Comparison of ENCODE assay signal across 14 mouse cellular contexts in the genomic region with DNA sequence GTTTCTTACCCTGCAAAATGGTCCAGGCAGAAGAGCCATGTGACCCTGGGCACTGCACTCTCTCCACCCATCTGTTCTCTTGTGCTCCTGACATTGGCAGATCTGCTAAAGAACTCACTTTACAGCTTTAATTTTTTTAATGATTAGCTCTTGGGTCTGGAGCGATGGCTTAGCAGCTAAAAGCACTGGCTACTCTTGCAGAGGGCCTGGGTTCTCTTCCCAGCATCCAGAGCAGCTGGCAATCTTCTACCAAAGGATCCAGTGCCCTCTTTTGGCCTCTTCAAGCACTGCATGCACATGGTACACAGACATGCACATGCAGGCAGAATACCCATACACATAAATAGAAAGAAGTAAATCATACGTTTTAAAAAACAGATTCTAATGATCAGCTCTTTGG. TPM values are rescaled to one million over a fixed set of nuclear protein-coding genes. Genes with fewer than 3 reads are reported as not detected.
DNase-seq lines count a peak whose midpoint lies in the region; ATAC-seq and TF ChIP-seq lines count a peak whose summit lies in the region.
"Had no signal": no experiment of that assay in that cellular context is flagged by ENCODE, and none has a peak within 500 bp of the region (broad histone marks: within the 10 kb centered on the region; RNA-seq: fewer than 3 reads in every experiment).

No protein-coding gene starts in this region.

- no peak overlapping the region for H3K9ac ChIP-seq in forebrain, postnatal 0 days
- H3K9ac ChIP-seq in forebrain, embryonic 16.5 days (replicated peaks; ENCODE audit: low read depth, low read length), result no peak overlapping the region
- no peak overlapping the region for H3K9ac ChIP-seq in lung, postnatal 0 days (replicated peaks; ENCODE audit: low read depth)
- H3K9ac ChIP-seq: heart, embryonic 13.5 days; limb, embryonic 15.5 days; midbrain, embryonic 12.5 days; neural tube, embryonic 15.5 days had no signal

- no peak for ATAC-seq in forebrain, postnatal 0 days
- ATAC-seq in forebrain, embryonic 16.5 days, result no peak
- no peak for ATAC-seq in lung, postnatal 0 days
- ATAC-seq in megakaryocyte-erythroid progenitor cell, adult 5-6 weeks (replicated peaks; ENCODE audit: low FRiP score, low TSS enrichment, poor library complexity, severe bottlenecking), result 0 out of 2 replicates have a peak, but pooled peaks have one; percentile 45

- no peaks in the 10 kb centered on the region for H3K9me3 ChIP-seq in forebrain, postnatal 0 days (ENCODE audit: low read length)
- H3K9me3 ChIP-seq in forebrain, embryonic 16.5 days (ENCODE audit: control insufficient read depth, low read length), result no peaks in the 10 kb centered on the region
- no peaks in the 10 kb centered on the region for H3K9me3 ChIP-seq in lung, postnatal 0 days (ENCODE audit: low read length)
- H3K9me3 ChIP-seq: heart, embryonic 13.5 days; limb, embryonic 15.5 days; midbrain, embryonic 12.5 days; neural tube, embryonic 15.5 days had no signal

- H3K36me3 ChIP-seq in forebrain, postnatal 0 days (ENCODE audit: insufficient read depth), result peaks cover 57% of the 10 kb centered on the region
- H3K36me3 ChIP-seq in forebrain, embryonic 16.5 days (ENCODE audit: control insufficient read depth, insufficient read depth), result peaks cover 22% of the 10 kb centered on the region
- peaks cover 8% of the 10 kb centered on the region for H3K36me3 ChIP-seq in lung, postnatal 0 days (ENCODE audit: insufficient read depth, low read length)

- 93% methylated on average over 2 of the region's 2 CpGs for WGBS in forebrain, postnatal 0 days
- WGBS in forebrain, embryonic 16.5 days, result 88% methylated on average over 2 of the region's 2 CpGs
- WGBS in lung, postnatal 0 days, result 88% methylated on average over 2 of the region's 2 CpGs

- no peak for DNase-seq in forebrain, postnatal 0 days
- DNase-seq in lung, postnatal 0 days (ENCODE audit: low spot score), result no peak
- no peak for DNase-seq in lung, postnatal 25 days (ENCODE audit: low spot score)
- DNase-seq in ZHBTc4 (ENCODE audit: low read depth, low spot score), result peak; percentile 39
- DNase-seq in right cerebral cortex, adult 18-20 months, result no peak
- no peak for DNase-seq in natural killer cell, adult 2 months (ENCODE audit: low spot score in 2 of 2)
- DNase-seq: adrenal gland, adult 2 months; cerebellum, adult 18-20 months had no signal

- H3K4me2 ChIP-seq in forebrain, postnatal 0 days (ENCODE audit: low read depth), result no peak overlapping the region
- no peak overlapping the region for H3K4me2 ChIP-seq in forebrain, embryonic 16.5 days (ENCODE audit: low read length)
- no peak overlapping the region for H3K4me2 ChIP-seq in lung, postnatal 0 days (replicated peaks; ENCODE audit: low read depth, low read length)
- H3K4me2 ChIP-seq: heart, embryonic 13.5 days; limb, embryonic 15.5 days; midbrain, embryonic 12.5 days; neural tube, embryonic 15.5 days had no signal

- no peaks in the 10 kb centered on the region for H3K4me1 ChIP-seq in forebrain, postnatal 0 days (ENCODE audit: insufficient read depth)
- peaks cover 4% of the 10 kb centered on the region; the same call in 1 of the 2 replicates for H3K4me1 ChIP-seq in forebrain, embryonic 16.5 days (replicated peaks; ENCODE audit: control insufficient read depth, insufficient read depth, low read length)
- H3K4me1 ChIP-seq in lung, postnatal 0 days (ENCODE audit: insufficient read depth, low read depth, low read length), result no peaks in the 10 kb centered on the region

- TF ChIP-seq EP300 in lung, postnatal 0 days (IDR thresholded peaks at IDR 0.05), result no peak

- no peak overlapping the region for H3K4me3 ChIP-seq in forebrain, postnatal 0 days (ENCODE audit: low read depth, low read length)
- no peak overlapping the region for H3K4me3 ChIP-seq in forebrain, embryonic 16.5 days (replicated peaks; ENCODE audit: low read length)
- no peak overlapping the region for H3K4me3 ChIP-seq in lung, postnatal 0 days (ENCODE audit: low read depth, low read length)
- H3K4me3 ChIP-seq: heart, embryonic 13.5 days; limb, embryonic 15.5 days; midbrain, embryonic 12.5 days; neural tube, embryonic 15.5 days had no signal

- no peaks in the 10 kb centered on the region for H3K27me3 ChIP-seq in forebrain, postnatal 0 days (ENCODE audit: insufficient read depth, low read length)
- no peaks in the 10 kb centered on the region for H3K27me3 ChIP-seq in forebrain, embryonic 16.5 days (replicated peaks; ENCODE audit: control insufficient read depth, insufficient read depth, low read length)
- H3K27me3 ChIP-seq in lung, postnatal 0 days (replicated peaks; ENCODE audit: insufficient read depth, low read length), result no peaks in the 10 kb centered on the region
- H3K27me3 ChIP-seq: heart, embryonic 13.5 days; limb, embryonic 15.5 days; midbrain, embryonic 12.5 days; neural tube, embryonic 15.5 days had no signal

- no peak overlapping the region for H3K27ac ChIP-seq in forebrain, postnatal 0 days (ENCODE audit: low read depth, low read length)
- H3K27ac ChIP-seq in forebrain, embryonic 16.5 days (ENCODE audit: low read length), result no peak overlapping the region
- H3K27ac ChIP-seq in lung, postnatal 0 days (ENCODE audit: low read length), result no peak overlapping the region
- H3K27ac ChIP-seq: heart, embryonic 13.5 days; limb, embryonic 15.5 days; midbrain, embryonic 12.5 days; neural tube, embryonic 15.5 days had no signal

- TF ChIP-seq CTCF in forebrain, postnatal 0 days (IDR thresholded peaks at IDR 0.05; ENCODE audit: low read depth), result peak; percentile 32; the same call in 1 of the 2 replicates
- 0 out of 2 replicates have a peak, but pooled peaks have one; percentile 19 for TF ChIP-seq CTCF in lung, postnatal 0 days (IDR thresholded peaks at IDR 0.05)

RNA-seq across cellular contexts. Expression of gene Angptl7, which starts 15.1 kb away (rescaled TPM):
- 0.52 TPM in 1 of 2 replicates, not detected in the other for total RNA-seq in forebrain, postnatal 0 days (2014; rRNA removed)
- polyA plus RNA-seq in forebrain, postnatal 0 days (2015; fragmentation: Nextera tagmentation; extraction: Ambion mirVana), result 0.21 and 0.33 TPM in 2 replicates
- 0.29 and 0.32 TPM in 2 replicates for polyA plus RNA-seq in forebrain, embryonic 16.5 days (2015; fragmentation: Nextera tagmentation; extraction: Ambion mirVana)
- polyA plus RNA-seq in lung, postnatal 0 days (2015; fragmentation: Nextera tagmentation; extraction: Ambion mirVana), result 0.38 and 0.60 TPM in 2 replicates
- not detected in 2 replicates for total RNA-seq in megakaryocyte-erythroid progenitor cell, adult 5-6 weeks (2014; fragmentation: Nextera tagmentation)
- not detected in 2 replicates for total RNA-seq in megakaryocyte-erythroid progenitor cell, adult 5-6 weeks (2017)

RNA-seq across cellular contexts. Expression of gene Exosc10, which starts 42.9 kb away (rescaled TPM):
- 70.4 and 80.0 TPM in 2 replicates for total RNA-seq in forebrain, postnatal 0 days (2014; rRNA removed)
- polyA plus RNA-seq in forebrain, postnatal 0 days (2015; fragmentation: Nextera tagmentation; extraction: Ambion mirVana), result 75.3 and 76.8 TPM in 2 replicates
- polyA plus RNA-seq in forebrain, embryonic 16.5 days (2015; fragmentation: Nextera tagmentation; extraction: Ambion mirVana), result 105 and 107 TPM in 2 replicates
- 33.2 and 35.9 TPM in 2 replicates for polyA plus RNA-seq in lung, postnatal 0 days (2015; fragmentation: Nextera tagmentation; extraction: Ambion mirVana)
- total RNA-seq in megakaryocyte-erythroid progenitor cell, adult 5-6 weeks (2014; fragmentation: Nextera tagmentation), result 69.1 and 70.6 TPM in 2 replicates
- 54.7 and 66.6 TPM in 2 replicates for total RNA-seq in megakaryocyte-erythroid progenitor cell, adult 5-6 weeks (2017)
